Mouse (Mus musculus) adrenal gland, adult (tissue): ENCODE data around the gene Auts2.

Experiments
- DNase-seq, 2 experiments: peaks; one replicate each; pipeline ENCODE4 v3.0.0; 2022 to 2023; ENCODE audit warnings: low spot score in 1 of 2; ENCODE audit not compliant: inconsistent age in 2 of 2

Auts2 gene

DNA sequence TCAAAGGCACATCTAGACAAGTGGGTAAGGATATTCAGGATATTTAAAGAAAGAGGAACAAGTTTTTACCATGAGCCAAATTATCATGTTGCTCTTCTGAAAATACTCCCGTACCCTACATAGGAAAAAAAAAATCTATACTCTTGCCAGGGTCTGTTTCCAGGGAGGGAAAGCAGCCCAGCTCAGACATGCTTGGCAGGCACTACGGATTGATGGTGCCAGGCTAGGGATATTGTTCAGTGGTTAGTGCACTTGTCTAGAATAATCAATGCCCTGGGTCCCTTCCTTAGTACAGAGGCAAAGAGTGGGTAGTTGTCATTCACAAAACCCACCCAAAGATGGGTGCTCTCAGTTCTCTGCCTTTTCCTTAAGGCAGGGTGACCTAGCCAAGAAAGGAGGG is 90.8 kb downstream of the Auts2 start:
- DNase-seq = no peak

DNA sequence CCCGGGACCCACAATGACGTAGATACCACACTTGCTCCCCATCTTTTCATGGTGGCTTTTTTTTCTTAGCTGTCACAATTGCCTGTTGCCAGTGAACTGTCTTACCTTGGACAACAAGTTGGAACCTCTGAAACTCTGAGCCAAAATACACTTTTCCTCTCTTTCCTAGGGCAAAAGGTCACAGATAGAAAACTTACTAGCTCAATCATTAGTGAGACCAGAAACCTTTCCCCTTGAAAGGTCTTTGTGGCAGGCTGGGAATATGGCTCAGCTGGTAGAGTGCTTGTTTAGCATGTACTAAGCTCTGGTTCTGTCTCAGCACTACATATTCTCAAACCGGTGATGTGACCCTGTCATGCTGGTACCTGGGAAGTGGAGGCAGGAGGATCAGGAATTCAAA is 93.1 kb downstream of the Auts2 start:
- DNase-seq = no peak

DNA sequence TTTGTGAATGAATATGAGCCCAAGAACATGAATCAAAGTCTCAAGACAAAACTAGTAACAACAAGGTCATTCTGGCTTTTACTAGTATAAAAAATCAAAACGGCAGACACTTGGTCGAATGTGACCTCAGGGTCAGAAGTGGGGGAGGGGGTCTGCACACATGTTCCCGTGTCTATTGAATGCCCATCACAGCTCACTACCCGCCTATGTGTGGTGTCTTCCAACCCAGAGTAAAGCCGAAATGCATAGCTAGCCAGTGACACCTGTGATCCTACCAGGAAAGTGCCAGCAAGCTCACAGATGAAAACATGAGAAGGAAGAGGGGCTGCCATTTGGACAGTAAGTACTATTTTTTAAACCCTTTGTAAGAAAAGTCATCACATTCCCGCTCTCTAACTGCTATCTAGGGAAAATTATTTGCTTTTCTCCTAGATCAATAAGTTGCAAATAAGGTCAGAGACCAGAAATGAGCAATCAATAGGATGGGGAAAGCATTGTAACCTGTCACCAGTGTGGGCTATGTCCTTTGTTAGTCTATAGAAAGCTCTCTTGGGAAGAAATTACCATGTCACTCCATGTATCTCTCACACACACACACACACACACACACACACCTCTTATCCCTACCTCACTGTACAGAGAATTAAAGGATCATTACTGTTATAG is 94.6 kb downstream of the Auts2 start:
- DNase-seq = no peak

DNA sequence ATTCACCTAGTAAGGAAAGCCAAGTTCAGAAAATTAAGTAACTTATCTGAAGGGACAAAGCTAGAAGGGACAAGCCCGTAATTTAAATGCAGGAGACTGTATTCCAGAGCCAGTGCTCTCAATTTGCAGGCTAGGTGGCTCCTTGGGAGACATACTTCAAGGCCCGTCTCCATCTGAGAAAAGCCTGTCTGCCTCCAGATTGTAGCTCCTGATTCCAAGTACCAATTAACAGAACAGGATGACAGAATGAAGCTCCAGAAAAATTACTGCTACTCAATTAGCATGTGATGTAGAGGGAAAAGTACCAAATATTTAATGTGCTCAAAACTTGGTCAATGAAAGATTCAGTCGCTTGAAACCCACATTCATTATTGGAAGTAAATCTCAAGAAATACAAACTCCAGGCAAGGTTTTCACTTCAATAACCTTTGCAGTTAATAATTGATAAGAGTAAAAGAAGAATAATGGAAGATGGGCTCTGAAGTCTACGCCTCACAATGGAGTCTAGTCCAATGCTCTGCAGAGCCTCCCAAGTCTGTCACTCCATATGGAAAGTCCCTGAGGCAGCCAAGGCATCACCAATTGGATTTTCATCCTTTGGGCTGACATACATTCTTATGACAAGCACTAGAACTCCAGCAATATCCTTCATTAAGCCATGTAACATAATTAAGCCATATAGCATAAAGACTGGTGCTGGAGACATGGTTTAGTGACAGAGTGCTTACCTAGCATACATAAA is 97.8 kb downstream of the Auts2 start:
- DNase-seq = no peak

GRCm38 (mm10) chr5:132442948-132443347 is 100.2 kb downstream of the Auts2 start:
- peak; percentile 59 to 61 for DNase-seq

DNA sequence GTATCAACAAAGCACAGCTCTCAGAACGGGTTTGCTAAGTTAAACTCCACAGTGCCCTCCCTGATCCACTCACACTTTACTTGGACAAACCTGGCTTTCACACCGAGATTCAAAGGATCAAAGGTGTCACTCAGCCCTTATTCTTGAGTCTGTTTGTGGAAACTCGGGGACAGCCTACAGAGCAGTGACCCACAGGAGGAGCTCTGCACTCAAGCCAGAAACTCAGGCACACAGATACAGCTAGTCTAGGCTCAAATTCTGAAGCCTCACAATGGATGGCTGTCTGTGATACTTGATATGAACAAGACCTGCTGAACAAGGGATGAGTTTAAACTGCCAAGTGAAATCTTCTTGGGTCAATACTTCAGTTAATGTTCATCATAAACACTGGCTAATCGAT is 104.7 kb downstream of the Auts2 start:
- DNase-seq = peak in 1 of 2 experiments; percentile 51

DNA sequence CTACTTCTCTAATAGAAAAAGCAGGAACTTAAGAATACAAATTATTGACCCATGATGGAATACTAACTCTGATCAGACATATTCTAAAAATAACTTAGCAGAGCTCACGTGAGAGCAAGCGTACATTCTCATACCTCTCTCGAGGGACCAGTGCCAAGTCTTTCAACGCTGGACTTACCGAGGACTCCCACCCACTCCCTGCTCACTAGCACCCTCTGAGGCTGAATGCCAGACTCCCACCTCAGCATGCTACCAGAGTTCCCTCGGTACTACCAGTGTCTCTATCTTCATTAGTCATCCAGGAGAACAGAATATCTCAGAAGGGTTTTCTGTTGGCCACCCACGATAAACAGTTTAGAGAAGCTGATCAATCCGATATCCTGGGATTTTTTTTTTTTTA is 105.2 kb downstream of the Auts2 start:
- DNase-seq = no peak

GRCm38 (mm10) chr5:132437478-132437877 is 105.7 kb downstream of the Auts2 start:
- DNase-seq = no peak

- DNase-seq = peak; percentile 39 to 91
Observed at GRCm38 (mm10) chr5:132436901-132437300, 106.2 kb downstream of the Auts2 start.

DNA sequence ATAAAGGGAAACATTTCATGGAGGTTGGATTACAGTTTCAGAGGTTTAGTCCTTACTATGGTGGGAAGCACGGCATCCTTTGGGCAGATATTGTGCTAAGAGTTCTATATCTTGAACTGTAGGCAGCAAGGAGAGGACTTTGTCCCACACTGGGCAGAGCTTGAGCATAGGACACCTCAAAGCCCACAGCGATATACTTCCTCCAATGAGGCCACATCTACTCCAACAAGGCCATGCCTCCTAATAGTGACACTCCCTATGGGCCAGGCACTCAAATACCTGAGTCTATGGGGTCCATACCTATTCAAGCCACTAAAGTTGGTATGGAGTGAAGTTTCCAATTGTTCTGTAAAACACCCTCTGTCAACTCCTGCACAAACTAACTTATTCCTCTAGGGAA is 106.7 kb downstream of the Auts2 start:
- DNase-seq = no peak

- DNase-seq = no peak
Observed at GRCm38 (mm10) chr5:132435401-132435800, 107.7 kb downstream of the Auts2 start.

DNA sequence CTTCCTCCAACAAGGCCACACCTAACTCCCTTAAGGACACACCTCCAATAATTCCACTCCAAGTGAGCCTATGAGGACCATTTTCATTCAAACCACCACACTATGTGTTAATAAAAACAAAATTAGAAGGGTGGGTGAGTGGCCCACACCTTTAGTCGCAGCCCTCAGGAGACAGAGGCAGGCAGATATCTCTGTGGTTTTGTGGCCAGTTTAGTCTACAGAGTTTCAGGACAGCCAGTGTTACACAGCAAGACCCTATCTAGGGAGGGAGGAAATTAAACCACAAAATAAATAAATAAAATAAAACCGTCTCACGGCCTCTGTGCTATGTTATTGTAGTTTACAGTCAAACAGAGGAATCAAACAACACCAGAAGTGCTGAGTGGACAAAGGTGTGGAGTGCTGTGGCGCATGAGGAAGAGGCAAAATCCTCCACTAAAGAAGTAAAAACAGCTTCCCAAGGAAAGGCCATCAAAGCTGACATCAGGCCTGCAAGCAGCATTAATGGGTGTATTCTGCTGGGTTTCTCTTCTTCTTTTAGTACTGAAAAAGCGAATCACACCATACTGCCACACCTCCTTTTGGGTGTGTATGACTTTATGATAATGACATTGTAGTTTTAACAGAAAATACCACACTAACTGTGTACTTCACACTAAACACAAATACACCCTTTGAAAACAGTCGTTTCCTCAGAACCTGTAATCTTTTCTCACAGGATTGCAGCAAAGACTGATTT is 109.6 kb downstream of the Auts2 start:
- no peak for DNase-seq

GRCm38 (mm10) chr5:132429363-132429762 is 113.8 kb downstream of the Auts2 start:
- no peak for DNase-seq

DNA sequence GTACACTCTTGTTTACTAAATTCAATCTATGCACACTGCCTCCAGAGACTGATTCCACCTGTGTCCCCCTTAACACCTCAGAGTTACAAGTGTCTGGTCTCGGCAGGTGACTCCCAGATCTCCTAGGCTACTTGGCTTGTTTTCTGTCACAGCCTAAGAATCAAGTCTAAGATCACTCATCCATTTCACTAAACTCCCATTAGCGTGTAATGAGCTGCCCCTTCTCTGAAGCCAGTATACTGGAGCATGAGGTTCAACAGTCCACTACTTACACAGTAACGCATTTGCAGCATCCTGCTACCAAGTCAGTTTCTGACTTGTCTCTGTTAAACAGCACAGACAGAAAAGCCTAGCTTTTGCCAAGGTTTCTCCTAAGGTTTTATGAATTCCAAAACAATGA is 116.8 kb downstream of the Auts2 start:
- no peak for DNase-seq

DNA sequence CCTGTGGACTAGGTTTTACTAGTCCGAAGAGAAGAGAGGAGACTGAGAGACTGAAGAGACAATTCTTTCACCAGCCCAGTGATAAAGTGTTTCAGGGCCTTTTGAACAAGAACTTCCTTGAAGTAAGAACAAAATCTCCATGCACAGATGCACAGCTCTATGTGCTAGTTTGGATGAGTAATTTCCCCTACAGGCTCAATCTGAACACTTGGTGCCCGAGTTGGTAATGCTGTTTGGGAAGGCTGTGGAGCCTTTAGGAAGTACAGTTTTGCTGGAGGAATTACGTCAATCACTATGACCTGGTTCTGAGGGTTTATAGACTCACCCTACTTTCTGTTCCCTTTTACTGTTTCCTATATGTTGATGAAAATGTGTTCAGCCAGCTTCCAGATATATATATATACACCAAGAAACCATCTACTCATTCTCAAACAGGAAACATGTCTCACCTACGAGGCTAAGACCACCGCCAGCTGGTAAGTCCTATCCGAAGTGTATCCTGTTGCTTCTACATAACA is 117.3 kb downstream of the Auts2 start:
- peak in 1 of 2 experiments; percentile 35 for DNase-seq

DNA sequence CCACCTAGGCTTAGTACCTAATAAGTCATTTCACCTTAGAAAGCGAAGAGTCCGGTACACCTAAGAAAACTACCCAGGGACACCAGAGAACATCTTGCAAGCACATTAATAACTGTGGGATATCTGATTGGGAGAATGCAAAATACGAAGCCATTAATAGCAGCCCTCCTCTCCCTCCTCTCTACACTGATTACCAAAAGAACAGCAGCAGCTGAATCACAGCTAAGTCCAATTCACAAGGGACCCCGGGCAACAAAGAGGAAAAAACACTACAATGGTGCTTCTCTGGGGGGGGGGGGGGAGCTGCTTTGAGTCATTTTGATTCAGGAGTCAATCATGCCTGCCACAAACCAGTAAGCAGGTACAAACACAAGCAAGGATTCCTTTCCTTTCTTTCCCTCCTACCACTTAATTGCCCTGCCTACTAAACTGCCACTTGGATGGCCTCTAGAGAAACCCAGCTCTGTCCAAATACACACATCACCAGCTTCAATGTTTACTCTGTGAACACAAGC is 132.7 kb downstream of the Auts2 start:
- no peak for DNase-seq

GRCm38 (mm10) chr5:132408892-132409575 is 134.1 kb downstream of the Auts2 start:
- DNase-seq = no peak

- DNase-seq = peak in 1 of 2 experiments; percentile 43
Observed at GRCm38 (mm10) chr5:132400556-132400955, 142.6 kb downstream of the Auts2 start.

GRCm38 (mm10) chr5:132399486-132399885 is 143.7 kb downstream of the Auts2 start:
- DNase-seq = no peak

DNA sequence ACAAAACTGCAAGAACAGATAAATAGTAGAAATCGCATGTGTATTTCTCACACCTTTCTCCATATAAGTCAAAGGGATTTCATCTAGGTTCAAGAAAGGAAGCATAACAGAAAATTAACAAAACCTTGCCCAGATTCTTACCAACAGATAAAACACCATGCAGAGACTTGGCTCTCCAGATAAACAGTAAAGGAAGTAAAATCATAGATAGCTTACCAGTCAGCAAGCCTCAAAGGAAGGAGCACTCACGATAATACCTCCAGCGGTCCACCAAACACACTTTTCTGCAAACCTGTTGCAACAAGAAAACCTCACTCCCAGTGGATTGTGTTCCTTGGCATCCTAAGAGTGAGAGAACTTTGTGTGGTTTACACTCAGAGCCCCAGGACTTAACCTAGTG is 147.2 kb downstream of the Auts2 start:
- DNase-seq = no peak
